Mouse (Mus musculus): Measurements from ENCODE around the gene Zfp710. TPM values are rescaled to one million over a fixed set of nuclear protein-coding genes. Genes with fewer than 3 reads are reported as not detected.

The Zfp710 gene
- total and polyA plus RNA-seq, 3 experiments: 14.8 to 19.1 TPM; not detected in 1

GRCm38 (mm10) chr7:80094481-80094880 lies 69.9 kb downstream of the Zfp710 start:
- H3K27ac ChIP-seq (ENCODE audit: control insufficient read depth, low read depth, low read length): no peak overlapping the region
- H3K9me3 ChIP-seq (replicated peaks; ENCODE audit: insufficient read depth, low read length): no peaks in the 10 kb centered on the region
- no peak overlapping the region for H3K9ac ChIP-seq (ENCODE audit: control insufficient read depth, low read depth, low read length, poor library complexity, severe bottlenecking)
- no peak for DNase-seq (ENCODE audit: low read depth, low spot score)
- H3K79me2 ChIP-seq (ENCODE audit: control insufficient read depth, insufficient read depth, low read length, poor library complexity): no peaks in the 10 kb centered on the region
- no peaks in the 10 kb centered on the region for H3K27me3 ChIP-seq (ENCODE audit: control insufficient read depth in 1 of 2, insufficient read depth in 2 of 2, low read length in 2 of 2)
- H3K36me3 ChIP-seq (ENCODE audit: control insufficient read depth in 1 of 2, insufficient read depth in 2 of 2, low read length in 2 of 2): peaks cover 0 to 3% of the 10 kb centered on the region in 2 experiments; a peak in 1 of 4 replicates
- no peaks in the 10 kb centered on the region for H3K4me1 ChIP-seq (ENCODE audit: control insufficient read depth in 1 of 2, insufficient read depth in 2 of 2, low read length in 2 of 2)
- no peak overlapping the region for H3K4me3 ChIP-seq (ENCODE audit: control insufficient read depth in 1 of 2, insufficient read depth in 1 of 2, low read depth in 2 of 2, low read length in 2 of 2)
- no peak for TF ChIP-seq MEF2A (IDR thresholded peaks at IDR 0.05; ENCODE audit: extremely low read depth, insufficient replicate concordance, low read depth, low read length, poor library complexity, severe bottlenecking)
- no peak for TF ChIP-seq POLR2AphosphoS2 (IDR thresholded peaks at IDR 0.05; ENCODE audit: low read length)
- TF ChIP-seq USF1 (IDR thresholded peaks at IDR 0.05; ENCODE audit: low read depth, low read length): no peak
- TF ChIP-seq MAFK (IDR thresholded peaks at IDR 0.05; ENCODE audit: borderline replicate concordance, low read depth, low read length): no peak
- TF ChIP-seq CTCF (IDR thresholded peaks at IDR 0.05 in 2 of 3, conservative IDR thresholded peaks at IDR 0.05 in 1 of 3; ENCODE audit: control insufficient read depth in 1 of 3, insufficient read depth in 1 of 3, low read depth in 2 of 3, low read length in 3 of 3, poor library complexity in 1 of 3, severe bottlenecking in 1 of 3): no peak
- no peak for TF ChIP-seq POLR2AphosphoS5 (IDR thresholded peaks at IDR 0.05; ENCODE audit: borderline replicate concordance, low read depth, low read length)
- TF ChIP-seq EP300 (IDR thresholded peaks at IDR 0.05; ENCODE audit: low read depth in 1 of 2, low read length in 2 of 2): no peak
- TF ChIP-seq TCF12 (IDR thresholded peaks at IDR 0.05; ENCODE audit: low read depth, low read length): no peak
- TF ChIP-seq KAT2A (conservative IDR thresholded peaks at IDR 0.05; ENCODE audit: low read depth, low read length): no peak
- no peak for TF ChIP-seq NRF1 (IDR thresholded peaks at IDR 0.05; ENCODE audit: insufficient read depth, low read depth, low read length, poor library complexity, severe bottlenecking)
- no peak for TF ChIP-seq ZNF384 (IDR thresholded peaks at IDR 0.05; ENCODE audit: low read depth, low read length)
- TF ChIP-seq CHD2 (IDR thresholded peaks at IDR 0.05; ENCODE audit: low read length): no peak
- TF ChIP-seq SIN3A (IDR thresholded peaks at IDR 0.05; ENCODE audit: low read length): no peak

- Histone ChIP-seq H3K9me3 (replicated peaks; ENCODE audit: insufficient read depth, low read length) (no peaks in the 10 kb centered on the region), H3K36me3 (ENCODE audit: control insufficient read depth in 1 of 2, insufficient read depth in 2 of 2, low read length in 2 of 2) (peaks cover 0 to 4% of the 10 kb centered on the region in 2 experiments; a peak in 1 of 4 replicates), H3K27me3 (ENCODE audit: control insufficient read depth in 1 of 2, insufficient read depth in 2 of 2, low read length in 2 of 2) (no peaks in the 10 kb centered on the region), H3K79me2 (ENCODE audit: control insufficient read depth, insufficient read depth, low read length, poor library complexity) (no peaks in the 10 kb centered on the region), H3K4me3 (ENCODE audit: control insufficient read depth in 1 of 2, insufficient read depth in 1 of 2, low read depth in 2 of 2, low read length in 2 of 2) (no peak overlapping the region), H3K9ac (ENCODE audit: control insufficient read depth, low read depth, low read length, poor library complexity, severe bottlenecking) (no peak overlapping the region), H3K4me1 (ENCODE audit: control insufficient read depth in 1 of 2, insufficient read depth in 2 of 2, low read length in 2 of 2) (no peaks in the 10 kb centered on the region), H3K27ac (ENCODE audit: control insufficient read depth, low read depth, low read length) (no peak overlapping the region)
- TF ChIP-seq SIN3A (IDR thresholded peaks at IDR 0.05; ENCODE audit: low read length) (no peak), MAX (IDR thresholded peaks at IDR 0.05; ENCODE audit: low read length) (no peak), POLR2AphosphoS5 (IDR thresholded peaks at IDR 0.05; ENCODE audit: borderline replicate concordance, low read depth, low read length) (no peak), ETS1 (IDR thresholded peaks at IDR 0.05; ENCODE audit: low read depth, low read length) (no peak), E2F4 (IDR thresholded peaks at IDR 0.05; ENCODE audit: borderline replicate concordance, low read depth, low read length) (no peak), TAL1 (IDR thresholded peaks at IDR 0.05; ENCODE audit: low read length) (no peak), MAFK (IDR thresholded peaks at IDR 0.05; ENCODE audit: borderline replicate concordance, low read depth, low read length) (no peak), ZMIZ1 (IDR thresholded peaks at IDR 0.05; ENCODE audit: low read depth, low read length) (no peak)
- no peak for DNase-seq (ENCODE audit: low read depth, low spot score)
Measured at GRCm38 (mm10) chr7:80095598-80096309, 71.1 kb downstream of the Zfp710 start.

Measured in MEL (cell line).